Mouse (Mus musculus) megakaryocyte, adult 5-6 weeks (primary cell): ENCODE data around the gene Plppr2. TPM values are rescaled to one million over a fixed set of nuclear protein-coding genes. Genes with fewer than 3 reads are reported as not detected.

Experiments
- ATAC-seq: 2 replicates; pipeline ENCODE4 v1.8.0; 2016; ENCODE audit warnings: mild to moderate bottlenecking, inconsistent platforms; ENCODE audit not compliant: poor library complexity, severe bottlenecking
- total RNA-seq, 2 experiments: library from RNA; stranded (forward) in 1 of 2; stranded (reverse) in 1 of 2; fragments of 153-499, 151-499 nt in 1 of 2; fragments of 221-1000, 200-1000 nt in 1 of 2; gene quantifications; 2 replicates each; pipeline versions ENCODE4 v1.2.3 to v1.2.4; 2015 to 2017

The Plppr2 gene
- total RNA-seq, 2 experiments from 2014 or later = 0.96 TPM; not detected in 1

GRCm38 (mm10) chr9:21960558-21961208 lies 23.9 kb downstream of the Plppr2 start:
- no peak for ATAC-seq

DNA sequence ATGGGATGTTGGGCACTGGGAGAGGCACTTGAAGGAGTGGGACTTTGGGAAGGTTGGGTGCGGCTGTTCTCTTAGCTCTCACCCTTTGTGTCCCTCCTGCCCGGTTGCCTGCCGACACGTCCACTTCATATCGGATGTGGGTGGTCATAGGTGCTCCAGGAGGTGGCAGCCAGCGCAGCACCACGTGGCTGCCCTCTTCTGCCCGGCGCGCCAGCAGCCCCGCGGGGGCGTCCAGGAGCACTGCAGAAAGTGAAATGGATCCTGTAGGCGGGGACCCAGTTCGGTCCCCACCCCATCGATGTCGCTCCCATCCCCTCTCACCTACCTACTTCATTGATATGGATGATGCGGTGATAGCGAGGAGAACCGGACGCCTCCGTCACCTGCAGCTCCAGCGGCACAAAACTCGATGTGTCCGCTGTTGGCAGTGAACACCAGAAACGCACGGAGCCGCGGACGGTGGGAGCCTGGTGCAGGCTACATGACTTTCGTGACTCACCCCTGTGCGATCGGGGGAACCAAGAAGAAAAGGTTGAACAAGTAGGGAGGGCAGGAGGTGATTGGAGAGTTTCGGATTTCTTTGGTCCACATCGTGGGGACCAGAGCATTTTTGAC lies 24.6 kb downstream of the Plppr2 start:
- ATAC-seq = no peak

DNA sequence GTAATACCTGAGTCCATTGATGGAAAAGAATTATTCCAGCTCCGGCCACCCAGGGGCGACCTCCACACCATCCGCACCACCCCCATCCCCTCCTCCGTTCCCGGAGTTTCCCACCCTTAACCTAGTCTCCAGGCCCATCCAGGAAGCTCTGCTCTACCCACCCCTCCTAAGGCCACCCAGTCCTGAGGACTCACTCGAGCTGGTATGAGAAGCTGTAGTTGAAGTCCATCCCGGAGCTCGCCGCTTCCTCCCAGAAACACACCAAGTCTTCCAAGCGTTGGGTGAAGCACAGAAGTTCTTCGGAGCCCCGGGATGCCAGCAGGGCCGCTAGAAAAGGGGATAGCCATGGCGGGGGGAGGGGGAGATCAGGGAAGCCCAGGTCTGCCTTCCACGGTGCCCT lies 25.2 kb downstream of the Plppr2 start:
- ATAC-seq = no peak

DNA sequence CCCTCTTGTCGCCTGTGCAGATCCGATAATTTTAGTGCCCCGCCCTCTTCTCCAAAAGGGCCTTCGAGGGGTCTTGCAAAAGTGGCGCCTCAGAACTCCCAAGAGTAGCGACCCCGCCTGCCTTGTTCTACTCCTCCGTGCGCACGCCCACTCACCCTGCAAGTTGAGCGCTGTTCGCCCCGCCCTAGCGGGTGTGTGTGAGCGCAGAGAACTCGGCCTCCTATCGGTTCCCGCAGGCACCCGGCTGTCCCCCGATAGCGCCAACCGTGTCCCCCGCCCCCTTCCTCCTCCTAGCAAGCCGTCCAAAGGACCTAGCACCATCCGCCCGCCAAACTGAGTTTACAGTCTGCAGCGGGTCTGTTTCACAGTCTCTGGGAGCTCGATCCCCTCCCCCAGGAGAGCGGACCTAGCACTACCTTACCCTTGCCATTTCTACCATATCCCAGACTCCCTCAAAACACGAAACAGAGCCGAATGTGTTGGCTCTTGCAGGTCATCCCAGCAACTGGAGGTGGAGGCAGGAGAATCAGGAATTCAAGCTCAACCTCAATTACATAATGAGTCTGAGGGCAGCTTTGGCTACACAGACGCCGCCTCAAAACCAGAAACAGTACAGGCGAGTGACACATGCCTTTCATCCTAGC lies 25.7 kb downstream of the Plppr2 start:
- ATAC-seq = peak; percentile 83

DNA sequence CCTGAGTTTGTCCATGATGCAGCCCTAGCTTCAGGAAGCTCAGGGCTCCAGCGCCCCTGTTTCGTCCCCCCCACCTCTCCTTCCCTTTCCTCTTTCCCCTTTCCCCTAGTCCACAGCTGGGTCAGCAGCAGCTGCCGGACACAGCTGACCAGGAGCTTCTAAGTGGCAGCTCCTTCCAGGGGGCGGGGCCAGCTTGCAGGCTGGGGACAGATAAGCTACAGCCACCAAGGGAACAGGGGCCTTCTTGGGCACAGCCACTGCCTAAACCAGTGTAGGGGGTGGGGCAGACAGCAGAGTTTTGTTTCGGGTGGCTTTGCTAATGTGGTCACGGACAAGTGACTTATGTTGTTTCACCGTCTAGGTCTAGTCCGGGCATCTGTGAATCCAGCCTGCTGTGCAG lies 26.6 kb downstream of the Plppr2 start, which contains the start of gene Epor:
Gene Epor (minus strand): TSS at position 90 of the 400 bp plus-strand sequence.
- ATAC-seq = 0 out of 2 replicates have a peak, but pooled peaks have one; percentile 31

DNA sequence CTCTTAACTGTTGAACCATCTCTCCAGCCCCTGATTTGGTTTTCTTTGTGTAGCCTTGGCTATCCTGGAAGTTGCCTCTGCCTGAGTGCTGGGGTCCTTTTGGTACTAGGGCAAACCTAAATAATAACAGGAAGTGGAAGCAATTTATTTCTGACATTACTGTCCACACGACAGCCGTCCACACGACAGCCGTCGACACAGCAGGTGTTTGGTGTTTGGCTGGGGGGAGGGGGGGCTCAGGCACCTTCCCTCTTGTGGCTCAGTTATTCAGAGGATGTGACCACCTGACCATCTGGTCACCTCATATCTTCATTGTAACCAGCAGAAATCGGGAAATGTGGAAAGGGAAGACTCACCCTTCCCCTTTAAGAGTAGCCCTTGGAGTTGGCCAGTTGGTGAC lies 32.0 kb downstream of the Plppr2 start:
- no peak for ATAC-seq

- ATAC-seq = peak; percentile 69
These were observed 32.5 kb downstream of the Plppr2 start for GRCm38 (mm10) chr9:21969304-21969703.

DNA sequence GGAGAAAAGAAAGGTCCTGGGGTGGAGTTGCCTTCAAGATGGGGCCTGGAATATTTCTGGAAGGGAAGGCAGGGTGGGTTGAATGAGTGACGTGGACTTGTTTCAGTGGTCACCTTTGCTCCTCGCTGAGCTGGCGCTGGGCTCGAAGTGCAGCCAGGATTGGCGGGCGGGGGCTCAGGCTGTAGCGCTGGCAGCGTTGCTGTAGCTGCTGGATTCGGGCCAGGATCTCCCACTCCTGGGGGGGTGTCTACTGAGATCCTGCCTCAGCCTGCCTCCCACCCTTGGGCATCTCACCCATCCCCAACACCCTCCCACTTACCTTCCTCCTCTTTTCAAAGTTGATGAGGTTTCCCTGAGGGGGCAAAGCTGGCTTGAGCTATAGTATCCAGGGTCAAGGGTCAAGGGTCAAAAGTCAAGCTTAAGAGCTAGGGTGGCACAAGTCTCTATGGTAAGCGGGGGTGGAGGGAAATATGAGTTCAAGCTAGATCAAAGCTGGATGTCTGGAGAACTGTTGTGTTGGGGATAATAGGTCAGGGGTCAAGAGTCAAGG lies 39.9 kb downstream of the Plppr2 start:
- no peak for ATAC-seq

- ATAC-seq = no peak
These were observed 40.5 kb downstream of the Plppr2 start for GRCm38 (mm10) chr9:21977331-21977730.

DNA sequence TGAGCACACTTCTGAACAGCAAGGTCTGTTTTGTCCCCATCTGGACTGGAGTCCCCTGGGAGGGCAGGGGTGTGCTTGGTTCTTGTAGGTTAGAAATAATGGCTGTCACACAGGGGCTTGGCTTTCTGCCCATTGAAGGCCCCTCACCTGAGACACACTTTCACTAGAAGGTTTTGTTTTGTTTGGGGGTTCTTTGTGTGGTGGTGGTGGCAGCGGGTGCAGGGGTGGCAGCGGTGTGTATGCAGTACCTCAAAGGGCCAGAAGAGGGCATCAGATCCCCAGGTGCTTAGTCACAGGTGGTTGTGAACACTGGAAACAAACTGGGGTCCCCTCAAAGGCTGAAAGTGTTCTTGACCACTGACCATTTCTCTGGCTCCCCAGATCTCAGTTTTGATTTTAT lies 41.1 kb downstream of the Plppr2 start:
- ATAC-seq = peak; percentile 62; the same call in 1 of the 2 replicates

DNA sequence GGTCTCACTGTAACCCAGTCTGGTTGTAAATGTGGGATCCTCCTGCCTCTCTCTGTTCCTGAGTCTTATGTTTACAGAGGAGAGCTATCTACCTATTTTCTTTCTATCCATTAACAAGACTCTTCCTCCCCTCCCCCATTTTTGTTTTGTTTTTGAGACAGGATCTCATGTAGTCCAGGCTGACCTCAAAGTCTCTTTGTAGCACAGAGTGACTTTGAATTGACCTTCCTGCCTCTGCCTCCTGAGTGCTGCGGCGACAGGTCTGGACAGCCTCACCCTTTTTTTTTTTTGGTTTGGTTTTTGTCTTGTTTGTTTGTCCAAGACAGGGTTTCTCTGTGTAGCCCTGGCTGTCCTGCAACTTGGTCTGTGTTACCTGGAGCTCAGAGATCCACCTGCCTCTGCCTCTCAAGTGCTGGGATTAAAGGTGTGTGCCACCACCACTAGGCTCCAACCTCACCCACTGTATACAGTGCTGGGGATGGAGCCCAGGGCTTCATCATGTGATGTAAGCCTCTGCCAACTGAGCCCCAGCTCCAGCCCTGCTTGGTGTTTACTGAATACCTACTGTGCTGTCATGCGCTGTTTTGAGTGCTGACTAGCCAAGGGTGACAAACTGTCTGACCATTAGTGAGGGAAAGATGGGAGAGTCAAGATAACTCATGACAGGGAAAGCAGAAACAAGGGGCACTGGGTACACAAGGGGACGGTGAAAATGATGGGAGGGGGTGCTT lies 41.7 kb downstream of the Plppr2 start:
- no peak for ATAC-seq

DNA sequence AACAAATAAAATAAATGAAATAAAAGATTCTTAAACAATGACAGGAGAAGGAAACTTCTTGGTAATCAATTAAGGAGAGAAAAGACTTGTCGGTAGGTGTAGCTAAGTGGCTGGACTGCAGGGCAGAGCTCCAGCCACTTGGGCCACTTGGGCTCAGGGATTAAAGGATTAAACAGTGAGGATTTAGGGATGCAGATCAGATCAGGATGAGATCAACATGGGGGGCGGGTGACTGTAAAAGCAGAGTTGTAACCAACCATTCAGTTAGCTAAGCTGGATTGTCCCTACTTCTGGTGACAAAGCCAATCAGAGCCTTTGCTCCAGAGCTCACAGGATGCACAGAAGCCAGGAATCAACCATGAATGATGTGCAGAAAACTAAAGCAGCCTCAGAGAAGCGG lies 47.1 kb downstream of the Plppr2 start:
- ATAC-seq = no peak

DNA sequence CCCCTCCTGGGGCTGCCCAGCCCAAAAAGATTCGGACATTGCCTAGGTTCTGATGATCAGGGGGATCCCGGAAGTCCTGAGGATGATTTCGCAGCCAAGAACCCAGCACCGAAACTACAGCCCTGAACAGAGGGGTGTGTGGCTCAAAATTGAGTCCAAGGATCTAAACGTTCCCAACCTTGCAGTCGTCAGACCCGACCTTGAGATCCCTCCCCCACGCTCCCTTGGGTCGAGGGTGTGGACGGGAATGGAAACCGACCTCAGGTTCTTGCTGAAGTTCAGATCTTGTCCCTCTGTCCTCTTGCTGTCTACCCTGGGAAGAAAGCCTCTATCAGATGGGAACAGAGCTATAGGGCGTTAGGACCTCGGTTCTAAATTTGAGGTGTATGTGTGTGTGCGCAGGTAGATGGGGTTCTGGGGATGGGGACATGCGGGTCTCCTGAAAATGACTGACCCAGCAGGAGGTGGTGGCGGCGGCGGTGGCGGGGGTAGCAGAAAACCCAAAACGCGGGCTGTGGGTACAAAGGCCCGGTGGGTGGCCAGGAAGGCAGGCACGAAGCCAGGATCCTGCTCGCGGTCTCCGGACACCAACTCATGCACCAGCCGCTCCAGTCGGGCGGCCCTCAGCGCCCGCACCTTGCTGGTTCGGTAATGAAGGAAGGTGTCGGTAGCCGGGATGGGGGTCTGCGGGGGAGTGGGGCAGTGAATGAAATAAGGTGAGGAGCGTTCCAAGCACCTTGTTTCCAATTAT lies 50.9 kb downstream of the Plppr2 start:
- no peak for ATAC-seq

DNA sequence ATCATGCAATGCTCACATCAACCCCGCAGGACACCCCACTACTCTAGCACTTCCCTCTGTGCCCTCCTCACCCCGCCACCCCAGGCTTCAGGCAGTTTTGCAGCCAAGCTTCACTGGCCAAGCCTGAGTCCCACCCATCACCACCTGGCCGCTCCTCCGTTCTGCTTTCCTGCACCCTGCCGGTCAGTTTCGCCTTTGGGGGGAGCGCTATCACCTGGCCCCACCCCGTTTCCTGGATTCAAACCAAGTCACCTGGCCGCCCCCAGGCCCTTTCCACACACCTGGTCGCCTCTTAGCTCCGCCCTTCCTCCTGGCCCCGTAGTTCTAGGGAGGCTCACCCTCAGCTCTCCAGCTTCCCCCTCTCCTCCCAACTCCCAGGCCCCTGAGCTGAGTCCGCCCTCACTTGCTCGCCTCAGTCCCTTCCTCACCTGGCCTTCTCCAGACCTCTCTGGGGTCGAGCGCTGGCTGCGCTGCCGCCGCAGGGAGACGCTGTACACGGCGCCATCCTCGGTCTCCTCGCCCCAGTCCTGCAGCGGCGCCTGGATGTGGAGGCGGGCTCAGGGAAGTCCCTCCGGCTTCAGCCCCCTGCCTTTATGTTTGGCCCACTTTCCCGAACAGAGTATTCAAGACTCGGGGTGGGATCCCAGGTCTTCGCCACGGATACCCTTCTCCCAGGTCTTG lies 51.7 kb downstream of the Plppr2 start:
- no peak for ATAC-seq

DNA sequence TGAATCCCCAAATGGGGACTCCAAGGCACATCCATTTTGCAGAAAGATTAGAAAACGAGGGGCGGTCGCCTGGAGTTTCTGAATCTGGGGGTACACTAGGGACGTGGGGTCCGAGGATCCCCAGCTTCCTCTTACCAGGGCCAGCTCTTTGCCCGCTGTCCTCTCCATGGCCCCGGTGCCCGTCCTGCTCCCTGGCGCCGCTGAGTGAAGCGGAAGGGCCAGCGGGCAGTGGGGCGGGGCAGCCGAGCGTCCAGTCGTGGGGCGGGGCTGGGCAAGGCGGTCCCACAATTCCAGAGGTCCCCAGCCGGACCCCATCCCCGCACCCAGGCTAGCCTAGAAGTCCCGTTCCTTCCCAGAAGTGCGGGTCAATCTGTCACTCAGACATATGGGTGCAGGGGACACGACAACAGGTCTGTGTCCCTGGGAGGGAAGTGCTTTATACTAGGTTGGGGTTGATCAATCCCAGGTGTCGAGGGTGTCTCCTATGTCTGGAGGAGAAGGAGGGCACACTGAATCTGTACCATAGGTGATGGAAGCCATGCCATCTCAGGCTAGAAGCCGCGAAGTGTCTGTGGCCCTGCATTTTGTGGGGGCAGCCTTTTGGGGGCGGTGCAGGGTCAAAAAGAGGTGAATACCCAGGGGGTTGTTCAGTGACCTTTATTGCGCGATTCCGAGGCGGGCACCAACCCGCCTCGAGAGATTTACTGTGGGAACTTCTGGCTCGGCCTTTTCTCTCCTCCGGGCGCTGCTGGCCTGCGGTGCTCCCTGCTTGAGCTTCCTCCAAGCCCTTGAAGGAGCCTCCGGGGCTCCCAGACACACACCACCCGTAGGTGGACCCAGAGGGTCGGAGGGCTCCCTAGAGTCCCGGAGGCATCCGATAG lies 52.6 kb downstream of the Plppr2 start, which contains the start of gene Rgl3:
Gene Rgl3 (minus strand): TSS at position 217 of the 881 bp plus-strand sequence.
- no peak for ATAC-seq

- no peak for ATAC-seq
These were observed 55.4 kb downstream of the Plppr2 start for GRCm38 (mm10) chr9:21992227-21992626.

DNA sequence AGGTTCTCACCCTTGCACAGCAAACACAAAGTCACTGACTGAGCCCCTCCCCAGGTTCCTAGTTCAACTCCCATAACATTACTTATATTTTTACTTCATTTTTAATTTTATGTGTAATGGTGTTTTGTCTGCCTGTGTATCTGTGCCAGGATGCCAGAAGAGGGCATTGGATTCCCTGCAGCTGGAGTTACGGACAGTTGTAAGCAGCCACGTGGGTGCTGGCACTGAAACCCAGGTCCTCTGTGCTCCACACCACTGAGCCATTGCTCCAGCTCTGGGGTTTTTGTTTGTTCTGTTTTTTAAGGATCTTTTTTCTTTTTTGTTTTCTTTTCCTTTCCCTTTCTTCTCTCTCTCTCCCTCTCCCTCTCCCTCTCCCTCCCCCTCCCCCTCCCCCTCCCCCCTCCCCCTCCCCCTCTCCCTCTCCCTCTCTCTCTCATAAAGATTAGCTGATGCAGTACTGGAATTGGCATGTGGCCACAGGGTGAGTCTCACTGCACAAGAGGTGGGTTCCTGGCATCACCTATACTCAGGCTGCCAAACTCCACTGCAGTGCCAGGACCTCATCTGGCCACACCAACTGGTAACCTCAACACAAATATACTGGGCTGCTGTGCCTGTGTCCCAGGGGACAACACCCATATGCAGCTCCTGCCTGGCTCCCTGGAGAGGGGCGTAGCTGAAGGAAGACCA lies 59.5 kb downstream of the Plppr2 start:
- no peak for ATAC-seq
